Comparison of ENCODE assay signal across 9 mouse cellular contexts in the genomic region with DNA sequence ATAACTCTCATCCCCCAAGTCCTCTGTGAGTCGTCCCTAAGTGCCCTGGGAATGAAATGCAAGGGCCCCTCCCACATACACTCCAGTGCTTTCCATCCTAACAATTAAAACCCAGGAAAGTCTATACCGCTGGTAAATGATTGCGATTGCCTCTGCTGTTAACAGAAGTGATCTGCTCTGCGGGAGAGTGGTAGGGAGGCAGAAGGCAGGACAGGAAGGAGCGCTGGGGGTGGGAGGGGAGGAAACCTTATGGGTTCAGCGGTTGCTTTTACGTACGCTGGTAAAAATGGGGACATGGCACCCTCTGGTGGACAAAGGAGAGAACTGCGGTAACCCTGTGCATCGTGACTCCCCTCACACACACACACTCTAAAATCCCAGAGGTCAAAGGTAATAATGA. TPM values are rescaled to one million over a fixed set of nuclear protein-coding genes. Genes with fewer than 3 reads are reported as not detected.
DNase-seq lines count a peak whose midpoint lies in the region; ATAC-seq and TF ChIP-seq lines count a peak whose summit lies in the region.
"Had no signal": no experiment of that assay in that cellular context is flagged by ENCODE, and none has a peak within 500 bp of the region (broad histone marks: within the 10 kb centered on the region; RNA-seq: fewer than 3 reads in every experiment).

No protein-coding gene starts in this region.

- 0 out of 2 replicates have a peak overlapping the region, but pooled peaks have one; percentile 28 for H3K9ac ChIP-seq in limb, embryonic 15.5 days
- H3K9ac ChIP-seq in midbrain, postnatal 0 days (replicated peaks; ENCODE audit: low read length, poor library complexity, severe bottlenecking), result no peak overlapping the region; the same call in 1 of the 2 replicates

- no peaks in the 10 kb centered on the region; the same call in 1 of the 2 replicates for H3K27me3 ChIP-seq in limb, embryonic 15.5 days
- H3K27me3 ChIP-seq in midbrain, postnatal 0 days (ENCODE audit: insufficient read depth, low read length), result no peaks in the 10 kb centered on the region

- TF ChIP-seq CTCF in midbrain, postnatal 0 days (IDR thresholded peaks at IDR 0.05), result peak; percentile 94

- ATAC-seq in limb, embryonic 15.5 days (ENCODE audit: insufficient number of reproducible peaks, low FRiP score, low TSS enrichment, low read depth), result peak; percentile 56; the same call in 1 of the 2 replicates
- ATAC-seq in midbrain, postnatal 0 days (ENCODE audit: low FRiP score), result peak; percentile 72

- peak overlapping the region; percentile 38 for H3K4me3 ChIP-seq in limb, embryonic 15.5 days
- peak overlapping the region; percentile 41 for H3K4me3 ChIP-seq in midbrain, postnatal 0 days (ENCODE audit: low read depth, low read length)

- peaks cover 8% of the 10 kb centered on the region for H3K4me1 ChIP-seq in limb, embryonic 15.5 days
- no peaks in the 10 kb centered on the region for H3K4me1 ChIP-seq in midbrain, postnatal 0 days (ENCODE audit: insufficient read depth, low read length)

- H3K27ac ChIP-seq in limb, embryonic 15.5 days, result no peak overlapping the region
- H3K27ac ChIP-seq in midbrain, postnatal 0 days (ENCODE audit: low read depth, low read length), result no peak overlapping the region

- no peaks in the 10 kb centered on the region for H3K36me3 ChIP-seq in limb, embryonic 15.5 days
- no peaks in the 10 kb centered on the region for H3K36me3 ChIP-seq in midbrain, postnatal 0 days (ENCODE audit: insufficient read depth, low read length)

- DNase-seq in B cell, adult 2 months, result peak; percentile 74 to 77
- DNase-seq in adrenal gland, adult 2 months, result peak; percentile 74
- DNase-seq in embryo, embryonic 11.5 days (ENCODE audit: low read depth, low spot score), result peak; percentile 72
- peak; percentile 77 to 87 for DNase-seq in heart, adult 18-20 months
- DNase-seq in kidney, adult 11 months, result peak; percentile 50
- DNase-seq in midbrain, postnatal 0 days (ENCODE audit: low spot score), result peak; percentile 87
- DNase-seq in telencephalon, adult 2 months (ENCODE audit: low read depth, low spot score), result peak; percentile 29

- WGBS in limb, embryonic 15.5 days, result 0% methylated on average over 10 of the region's 10 CpGs
- WGBS in midbrain, postnatal 0 days, result 0% methylated on average over 10 of the region's 10 CpGs

- peak overlapping the region; percentile 72 for H3K4me2 ChIP-seq in limb, embryonic 15.5 days
- peak overlapping the region; percentile 91 for H3K4me2 ChIP-seq in midbrain, postnatal 0 days (ENCODE audit: low read depth, low read length, poor library complexity, severe bottlenecking)

- H3K9me3 ChIP-seq in limb, embryonic 15.5 days, result no peaks in the 10 kb centered on the region
- H3K9me3 ChIP-seq in midbrain, postnatal 0 days (ENCODE audit: low read length), result no peaks in the 10 kb centered on the region

RNA-seq across cellular contexts. Expression of a gene that starts 2.1 kb away (rescaled TPM):
- total RNA-seq in adrenal gland, adult 2 months (2021), result 1 to 10 TPM; 1.2 TPM
- polyA plus RNA-seq in adrenal gland, adult 2 months (2012; rRNA removed), result 3.6 and 5.2 TPM in 2 replicates
- total RNA-seq in heart, adult 18-20 months (2021), result 1 to 10 TPM; 1.6 to 5.5 TPM
- 2.4 and 3.2 TPM in 2 replicates for polyA plus RNA-seq in limb, embryonic 15.5 days (2015; fragmentation: Nextera tagmentation; extraction: Ambion mirVana)
- total RNA-seq in midbrain, postnatal 0 days (2014; rRNA removed), result 17.3 and 18.2 TPM in 2 replicates
- 26.8 and 27.1 TPM in 2 replicates for polyA plus RNA-seq in midbrain, postnatal 0 days (2015; fragmentation: Nextera tagmentation; extraction: Ambion mirVana)

RNA-seq across cellular contexts. Expression of a gene that starts 33.5 kb away (rescaled TPM):
- total RNA-seq in adrenal gland, adult 2 months (2021), result 1 to 10 TPM; 7.0 to 7.5 TPM
- polyA plus RNA-seq in adrenal gland, adult 2 months (2012; rRNA removed), result 4.6 and 4.9 TPM in 2 replicates
- total RNA-seq in heart, adult 18-20 months (2021), result 1 to 10 TPM; 6.1 to 7.2 TPM
- 0.42 and 0.76 TPM in 2 replicates for polyA plus RNA-seq in limb, embryonic 15.5 days (2015; fragmentation: Nextera tagmentation; extraction: Ambion mirVana)
- 2.0 and 3.3 TPM in 2 replicates for total RNA-seq in midbrain, postnatal 0 days (2014; rRNA removed)
- polyA plus RNA-seq in midbrain, postnatal 0 days (2015; fragmentation: Nextera tagmentation; extraction: Ambion mirVana), result 0.64 and 0.93 TPM in 2 replicates

RNA-seq across cellular contexts. Expression of a gene that starts 37.0 kb away (rescaled TPM):
- total RNA-seq in adrenal gland, adult 2 months (2021), result 10 to 100 TPM in 1 of 2 experiments, 1 to 10 TPM in 1; 10.0 to 10.1 TPM
- 28.5 and 30.2 TPM in 2 replicates for polyA plus RNA-seq in adrenal gland, adult 2 months (2012; rRNA removed)
- 10 to 100 TPM in 1 of 2 experiments, 1 to 10 TPM in 1; 8.8 to 10.2 TPM for total RNA-seq in heart, adult 18-20 months (2021)
- 28.0 TPM in 2 replicates for polyA plus RNA-seq in limb, embryonic 15.5 days (2015; fragmentation: Nextera tagmentation; extraction: Ambion mirVana)
- total RNA-seq in midbrain, postnatal 0 days (2014; rRNA removed), result 21.3 and 25.5 TPM in 2 replicates
- 29.5 and 35.2 TPM in 2 replicates for polyA plus RNA-seq in midbrain, postnatal 0 days (2015; fragmentation: Nextera tagmentation; extraction: Ambion mirVana)

RNA-seq across cellular contexts. Expression of a gene that starts 51.8 kb away (rescaled TPM):
- total RNA-seq in adrenal gland, adult 2 months (2021), result not detected
- polyA plus RNA-seq in adrenal gland, adult 2 months (2012; rRNA removed), result not detected in 2 replicates
- not detected for total RNA-seq in heart, adult 18-20 months (2021)
- not detected in 2 replicates for polyA plus RNA-seq in limb, embryonic 15.5 days (2015; fragmentation: Nextera tagmentation; extraction: Ambion mirVana)
- total RNA-seq in midbrain, postnatal 0 days (2014; rRNA removed), result not detected in 2 replicates
- not detected in 2 replicates for polyA plus RNA-seq in midbrain, postnatal 0 days (2015; fragmentation: Nextera tagmentation; extraction: Ambion mirVana)
- total RNA-seq: gastrocnemius, postnatal 4 days had no signal

RNA-seq across cellular contexts. Expression of a gene that starts 52.4 kb away (rescaled TPM):
- 1 to 10 TPM; 3.5 to 4.6 TPM for total RNA-seq in adrenal gland, adult 2 months (2021)
- polyA plus RNA-seq in adrenal gland, adult 2 months (2012; rRNA removed), result 1.7 and 1.9 TPM in 2 replicates
- 1 to 10 TPM; 4.4 to 4.9 TPM for total RNA-seq in heart, adult 18-20 months (2021)
- 0.36 and 0.68 TPM in 2 replicates for polyA plus RNA-seq in limb, embryonic 15.5 days (2015; fragmentation: Nextera tagmentation; extraction: Ambion mirVana)
- total RNA-seq in midbrain, postnatal 0 days (2014; rRNA removed), result 20.9 and 26.5 TPM in 2 replicates
- polyA plus RNA-seq in midbrain, postnatal 0 days (2015; fragmentation: Nextera tagmentation; extraction: Ambion mirVana), result 8.7 and 10.1 TPM in 2 replicates

Comparison
In these comparisons a context has a peak if more than half of its experiments do, and no peak if none do; other contexts are left out.
1. DNase-seq: peak in every context shown above with its lines; median percentile 87 in midbrain, postnatal 0 days; 82 in heart, adult 18-20 months; 76 in B cell, adult 2 months; 74 in adrenal gland, adult 2 months; 72 in embryo, embryonic 11.5 days; 50 in kidney, adult 11 months; 29 in telencephalon, adult 2 months.